Comparison of ENCODE assay signal across 8 mouse cellular contexts in the genomic region with DNA sequence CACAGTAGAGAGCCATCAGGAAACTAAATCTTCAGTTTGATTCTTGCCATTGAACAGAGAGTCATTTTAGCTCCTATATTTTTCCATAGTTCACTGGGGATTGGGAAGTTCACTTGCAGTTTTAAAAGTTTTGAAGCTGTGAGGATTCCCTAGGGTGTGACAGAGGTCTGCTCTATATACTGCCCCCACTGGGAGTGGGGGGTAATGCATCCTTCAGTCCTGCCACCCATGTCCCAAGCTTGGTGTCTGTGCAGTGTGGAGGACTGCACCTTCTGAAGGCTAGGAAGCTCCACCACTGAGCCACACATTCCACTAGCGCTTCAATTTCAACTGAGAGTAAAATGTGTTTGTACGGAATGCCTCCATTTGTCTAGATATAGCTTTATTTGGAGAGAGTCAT. TPM values are rescaled to one million over a fixed set of nuclear protein-coding genes. Genes with fewer than 3 reads are reported as not detected.
A peak's percentile ranks its signal among the peaks of the same experiment; 100 is the strongest.
DNase-seq lines count a peak whose midpoint lies in the region; ATAC-seq and TF ChIP-seq lines count a peak whose summit lies in the region.
"Had no signal": no experiment of that assay in that cellular context is flagged by ENCODE, and none has a peak within 500 bp of the region (broad histone marks: within the 10 kb centered on the region; RNA-seq: fewer than 3 reads in every experiment).

No protein-coding gene starts in this region.

- TF ChIP-seq CTCF in lung, adult 2 months (IDR thresholded peaks at IDR 0.05; ENCODE audit: insufficient read depth, low read length): peak; percentile 65

- no peaks in the 10 kb centered on the region for H3K9me3 ChIP-seq in liver, embryonic 11.5 days (ENCODE audit: control insufficient read depth, low read length)
- no peaks in the 10 kb centered on the region for H3K9me3 ChIP-seq in hindbrain, embryonic 16.5 days (ENCODE audit: control insufficient read depth, low read length)
- H3K9me3 ChIP-seq: lung, embryonic 15.5 days had no signal

- no peak for TF ChIP-seq POLR2A in lung, adult 2 months (IDR thresholded peaks at IDR 0.05; ENCODE audit: borderline replicate concordance, extremely low read depth, low read depth, low read length)

- H3K4me2 ChIP-seq in liver, embryonic 11.5 days: no peak overlapping the region
- H3K4me2 ChIP-seq in hindbrain, embryonic 16.5 days (ENCODE audit: low read length): no peak overlapping the region
- H3K4me2 ChIP-seq: lung, embryonic 15.5 days had no signal

- H3K27me3 ChIP-seq in liver, embryonic 11.5 days (replicated peaks; ENCODE audit: control insufficient read depth, insufficient read depth, low read length): no peaks in the 10 kb centered on the region; the same call in 1 of the 2 replicates
- no peaks in the 10 kb centered on the region for H3K27me3 ChIP-seq in hindbrain, embryonic 16.5 days (replicated peaks; ENCODE audit: control insufficient read depth, insufficient read depth, low read length)
- H3K27me3 ChIP-seq: lung, embryonic 15.5 days had no signal

- H3K36me3 ChIP-seq in liver, embryonic 11.5 days (ENCODE audit: control insufficient read depth, insufficient read depth, low read length): no peaks in the 10 kb centered on the region
- H3K36me3 ChIP-seq in hindbrain, embryonic 16.5 days (ENCODE audit: control insufficient read depth, insufficient read depth, low read length): no peaks in the 10 kb centered on the region
- H3K36me3 ChIP-seq: lung, embryonic 15.5 days had no signal

- no peaks in the 10 kb centered on the region for H3K4me1 ChIP-seq in lung, adult 2 months (ENCODE audit: control insufficient read depth, insufficient read depth, low read length)
- H3K4me1 ChIP-seq in liver, embryonic 11.5 days (replicated peaks; ENCODE audit: control insufficient read depth, insufficient read depth, low read length): no peaks in the 10 kb centered on the region
- no peaks in the 10 kb centered on the region for H3K4me1 ChIP-seq in hindbrain, embryonic 16.5 days (ENCODE audit: control insufficient read depth, insufficient read depth, low read depth, low read length)
- H3K4me1 ChIP-seq: lung, embryonic 15.5 days had no signal

- H3K4me3 ChIP-seq in lung, adult 2 months (replicated peaks; ENCODE audit: extremely low read depth, low read depth, low read length): no peak overlapping the region
- H3K4me3 ChIP-seq in liver, embryonic 11.5 days (ENCODE audit: low read depth, low read length): no peak overlapping the region
- no peak overlapping the region for H3K4me3 ChIP-seq in hindbrain, embryonic 16.5 days (ENCODE audit: low read length)
- H3K4me3 ChIP-seq: lung, embryonic 15.5 days had no signal

- WGBS in lung, adult 2 months: 60% methylated on average over 2 of the region's 2 CpGs
- WGBS in liver, embryonic 11.5 days: 58% methylated on average over 2 of the region's 2 CpGs
- 81% methylated on average over 2 of the region's 2 CpGs for WGBS in hindbrain, embryonic 16.5 days

- no peak for DNase-seq in lung, adult 2 months
- DNase-seq in lung, postnatal 25 days (ENCODE audit: low spot score): no peak
- no peak for DNase-seq in liver, embryonic 11.5 days (ENCODE audit: low spot score)
- peak; percentile 6 for DNase-seq in thymus, postnatal 36 days
- DNase-seq in urinary bladder, postnatal 10 days (ENCODE audit: low spot score): no peak

- no peak overlapping the region for H3K9ac ChIP-seq in liver, embryonic 11.5 days (ENCODE audit: low read depth, low read length)
- no peak overlapping the region for H3K9ac ChIP-seq in hindbrain, embryonic 16.5 days (ENCODE audit: low read depth, low read length)
- H3K9ac ChIP-seq: lung, embryonic 15.5 days had no signal

- ATAC-seq in activated CD4-positive, CD25-positive, alpha-beta regulatory T cell, adult 4 months: peak; percentile 63
- 0 out of 2 replicates have a peak, but pooled peaks have one; percentile 51 for ATAC-seq in liver, embryonic 11.5 days (replicated peaks; ENCODE audit: low FRiP score)
- no peak for ATAC-seq in hindbrain, embryonic 16.5 days

- H3K27ac ChIP-seq in liver, embryonic 11.5 days (ENCODE audit: low read depth, low read length): no peak overlapping the region
- no peak overlapping the region for H3K27ac ChIP-seq in hindbrain, embryonic 16.5 days (ENCODE audit: low read depth, low read length)
- H3K27ac ChIP-seq: lung, embryonic 15.5 days had no signal

RNA-seq across cellular contexts. Expression of gene Bmx, which starts 36.0 kb away (rescaled TPM):
- 1.4 and 2.7 TPM in 2 replicates for polyA plus RNA-seq in lung, adult 2 months (2012; rRNA removed)
- not detected for polyA plus RNA-seq in activated CD4-positive, CD25-positive, alpha-beta regulatory T cell, adult 4 months (2017; shearing (Covaris generic))
- polyA plus RNA-seq in liver, embryonic 11.5 days (2014; fragmentation: Nextera tagmentation; extraction: Ambion mirVana): 0.19 and 0.27 TPM in 2 replicates
- polyA plus RNA-seq in hindbrain, embryonic 16.5 days (2015; fragmentation: Nextera tagmentation; extraction: Ambion mirVana): 0.41 and 0.69 TPM in 2 replicates

RNA-seq across cellular contexts. Expression of gene Pir, which starts 47.2 kb away (rescaled TPM):
- 11.1 and 11.9 TPM in 2 replicates for polyA plus RNA-seq in lung, adult 2 months (2012; rRNA removed)
- polyA plus RNA-seq in activated CD4-positive, CD25-positive, alpha-beta regulatory T cell, adult 4 months (2017; shearing (Covaris generic)): not detected
- polyA plus RNA-seq in liver, embryonic 11.5 days (2014; fragmentation: Nextera tagmentation; extraction: Ambion mirVana): 11.0 and 11.5 TPM in 2 replicates
- 4.6 and 5.7 TPM in 2 replicates for polyA plus RNA-seq in hindbrain, embryonic 16.5 days (2015; fragmentation: Nextera tagmentation; extraction: Ambion mirVana)

Comparison
In these comparisons a context has a peak if more than half of its experiments do, and no peak if none do; other contexts are left out.
1. DNase-seq: peak in thymus, postnatal 36 days (2 of 2); none in lung, adult 2 months (single experiment), lung, postnatal 25 days (single experiment), liver, embryonic 11.5 days (single experiment) and urinary bladder, postnatal 10 days (single experiment).